Mouse (Mus musculus): Measurements from ENCODE around the gene Nfib. TPM values are rescaled to one million over a fixed set of nuclear protein-coding genes. Genes with fewer than 3 reads are reported as not detected.

Gene Nfib
- polyA plus RNA-seq, 1 experiment from 2014 or later = 41.4 TPM

GRCm38 (mm10) chr4:82371471-82371870 is 334.1 kb downstream of the Nfib start:
- H3K9me3 ChIP-seq = no peaks in the 10 kb centered on the region
- no peak overlapping the region for H3K9ac ChIP-seq
- WGBS = 91% methylated on average over 4 of the region's 4 CpGs
- ATAC-seq = no peak
- no peak overlapping the region for H3K4me2 ChIP-seq (replicated peaks)
- no peaks in the 10 kb centered on the region for H3K36me3 ChIP-seq
- H3K4me1 ChIP-seq (replicated peaks) = no peaks in the 10 kb centered on the region
- H3K27ac ChIP-seq = no peak overlapping the region
- no peaks in the 10 kb centered on the region for H3K27me3 ChIP-seq (replicated peaks)
- no peak overlapping the region for H3K4me3 ChIP-seq (replicated peaks)

DNA sequence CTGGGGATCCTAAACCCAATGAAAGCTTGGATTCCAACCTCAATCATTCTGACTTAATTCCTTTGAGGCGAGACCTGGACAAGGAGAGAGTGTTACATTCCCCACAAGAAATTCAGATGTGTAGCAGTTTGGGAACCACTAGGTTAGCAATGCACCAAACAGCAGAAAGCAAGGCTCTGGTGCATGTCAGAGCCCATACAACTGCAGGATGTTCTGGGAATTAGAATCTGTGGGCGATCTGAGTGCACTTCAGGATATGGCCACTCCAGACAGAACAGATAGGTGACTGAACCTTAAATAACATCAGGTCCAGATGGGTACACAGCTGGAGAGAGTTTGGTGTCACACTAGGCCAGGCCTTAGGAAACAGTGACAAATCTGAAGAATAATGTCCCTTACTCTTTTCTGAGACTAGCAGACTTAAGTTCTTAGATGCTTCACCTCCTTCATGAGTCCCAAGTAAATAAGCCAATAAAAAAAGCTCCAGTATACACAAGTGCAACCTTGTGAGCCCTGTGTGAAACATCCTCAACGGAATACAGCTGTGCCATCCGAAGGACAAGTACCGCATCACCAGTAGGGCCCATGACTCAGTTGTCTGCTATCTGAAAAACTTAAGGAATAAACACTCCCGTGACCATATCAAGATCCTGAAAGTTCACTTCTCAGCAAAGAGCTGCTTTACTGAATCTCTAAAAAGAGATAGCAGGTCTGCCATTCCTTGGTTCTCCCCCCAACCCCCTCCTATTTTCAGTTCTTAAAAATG is 336.4 kb downstream of the Nfib start:
- H3K9ac ChIP-seq = no peak overlapping the region
- WGBS = 82% methylated on average over 6 of the region's 6 CpGs
- ATAC-seq = no peak
- H3K4me3 ChIP-seq (replicated peaks) = no peak overlapping the region
- H3K27me3 ChIP-seq (replicated peaks) = no peaks in the 10 kb centered on the region
- no peak overlapping the region for H3K4me2 ChIP-seq (replicated peaks)
- H3K27ac ChIP-seq = no peak overlapping the region
- H3K36me3 ChIP-seq = no peaks in the 10 kb centered on the region
- H3K9me3 ChIP-seq = no peaks in the 10 kb centered on the region
- 0 out of 2 replicates have a peak, but pooled peaks cover 3% of the 10 kb centered on the region for H3K4me1 ChIP-seq (replicated peaks)

DNA sequence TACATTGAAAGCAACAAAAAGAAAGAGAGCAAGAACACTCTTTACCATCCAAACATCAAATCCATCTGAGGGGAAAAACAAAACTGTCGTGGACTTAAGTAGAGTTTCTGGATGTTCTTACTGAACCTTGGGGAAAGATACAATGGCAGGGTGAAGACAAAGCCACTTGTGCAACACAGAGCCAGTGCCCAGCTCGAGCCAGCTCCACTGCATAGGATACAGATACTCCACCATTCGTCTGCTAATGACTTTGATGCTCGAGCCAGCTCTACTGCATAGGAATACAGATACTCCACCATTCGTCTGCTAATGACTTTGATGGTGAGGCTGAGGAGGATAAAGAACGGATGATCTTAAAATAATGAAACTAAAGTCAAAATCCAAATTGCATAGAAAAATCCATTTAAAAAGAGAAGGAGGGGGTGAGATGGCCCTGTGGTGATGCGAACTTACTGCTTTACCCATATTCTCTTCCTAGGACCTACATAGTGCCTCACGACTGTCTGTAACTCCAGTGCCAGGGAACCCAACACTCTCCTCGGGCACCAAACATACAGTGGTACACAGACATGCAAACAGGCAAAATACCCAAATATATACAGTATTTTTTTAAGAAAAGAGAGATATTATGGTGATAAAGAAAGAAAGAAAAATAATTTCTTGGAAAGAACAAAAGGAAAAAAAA is 337.3 kb downstream of the Nfib start:
- H3K36me3 ChIP-seq = no peaks in the 10 kb centered on the region
- WGBS = 86% methylated on average over 9 of the region's 9 CpGs
- ATAC-seq = no peak
- H3K27me3 ChIP-seq (replicated peaks) = no peaks in the 10 kb centered on the region
- H3K4me3 ChIP-seq (replicated peaks) = no peak overlapping the region
- 0 out of 2 replicates have a peak, but pooled peaks cover 3% of the 10 kb centered on the region for H3K4me1 ChIP-seq (replicated peaks)
- H3K9ac ChIP-seq = no peak overlapping the region
- no peaks in the 10 kb centered on the region for H3K9me3 ChIP-seq
- no peak overlapping the region for H3K27ac ChIP-seq
- H3K4me2 ChIP-seq (replicated peaks) = no peak overlapping the region

DNA sequence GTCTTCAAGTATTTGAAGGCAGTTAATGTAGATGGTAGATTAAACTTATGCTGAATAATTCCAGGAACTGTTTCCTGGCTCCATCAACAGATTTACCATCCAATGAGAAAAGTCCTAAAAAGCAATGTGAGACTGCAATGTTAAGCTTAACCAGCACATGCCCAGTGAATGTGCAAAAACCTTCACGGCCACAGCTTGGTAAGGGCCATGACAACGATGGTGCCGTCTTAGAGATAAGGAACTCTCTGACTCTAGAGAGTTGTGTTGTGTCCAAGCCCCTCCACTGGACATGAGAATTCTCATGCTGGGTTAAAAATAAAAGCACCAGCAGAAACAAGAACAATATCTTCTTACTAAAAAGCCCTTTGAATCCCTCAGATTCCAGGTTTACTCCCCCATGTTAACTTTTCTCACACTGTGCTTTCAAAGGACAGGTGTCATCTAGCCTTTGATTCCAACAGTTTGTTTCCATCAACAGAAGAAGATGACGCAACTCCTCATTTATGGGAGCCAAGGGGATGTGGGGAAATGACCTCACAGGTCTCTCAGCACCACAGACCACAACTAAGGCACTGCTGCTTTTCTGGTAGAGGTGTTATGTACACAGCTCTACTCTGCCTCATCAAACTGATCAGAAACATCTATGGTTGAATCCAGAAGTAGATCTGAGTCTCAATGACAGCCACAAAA is 340.7 kb downstream of the Nfib start:
- no peak overlapping the region for H3K9ac ChIP-seq
- no peaks in the 10 kb centered on the region for H3K9me3 ChIP-seq
- H3K27me3 ChIP-seq (replicated peaks) = no peaks in the 10 kb centered on the region
- 86% methylated on average over 4 of the region's 4 CpGs for WGBS
- no peak overlapping the region for H3K4me2 ChIP-seq (replicated peaks)
- no peak for ATAC-seq
- H3K4me3 ChIP-seq (replicated peaks) = no peak overlapping the region
- H3K27ac ChIP-seq = no peak overlapping the region
- 0 out of 2 replicates have a peak, but pooled peaks cover 5% of the 10 kb centered on the region for H3K4me1 ChIP-seq (replicated peaks)
- no peaks in the 10 kb centered on the region for H3K36me3 ChIP-seq

- ATAC-seq = no peak
- no peak overlapping the region for H3K9ac ChIP-seq
- WGBS = 58% methylated on average over 6 of the region's 6 CpGs
Observed at GRCm38 (mm10) chr4:82363951-82364350, 341.6 kb downstream of the Nfib start.

DNA sequence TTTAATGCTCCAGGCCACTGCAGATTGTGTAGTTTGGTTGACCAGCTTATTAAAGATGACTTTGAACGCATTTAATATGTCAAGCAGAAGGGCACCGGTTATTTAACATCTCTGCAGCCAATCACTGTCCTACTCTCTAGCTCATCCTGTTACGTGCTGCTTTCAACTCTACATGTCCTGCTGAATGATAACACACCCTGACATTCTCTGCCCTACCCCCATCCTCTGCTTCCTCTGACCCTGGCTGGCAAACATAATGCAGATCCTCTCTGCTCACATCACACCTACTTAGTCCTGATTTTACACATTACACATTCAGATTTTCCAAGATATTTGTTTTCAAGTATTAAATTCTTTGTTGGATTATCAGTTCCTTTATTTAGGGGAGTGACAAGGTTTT is 343.3 kb downstream of the Nfib start:
- Histone ChIP-seq H3K9ac (no peak overlapping the region), H3K4me1 (replicated peaks) (0 out of 2 replicates have a peak, but pooled peaks cover 5% of the 10 kb centered on the region), H3K4me3 (replicated peaks) (no peak overlapping the region), H3K4me2 (replicated peaks) (no peak overlapping the region), H3K27ac (no peak overlapping the region), H3K9me3 (no peaks in the 10 kb centered on the region), H3K27me3 (replicated peaks) (no peaks in the 10 kb centered on the region), H3K36me3 (no peaks in the 10 kb centered on the region)
- ATAC-seq = no peak
- WGBS = 62% methylated on average over 3 of the region's 3 CpGs

More at GRCm38 (mm10) chr4:82363951-82364350, 341.6 kb downstream of the Nfib start:
- no peak overlapping the region for H3K27ac ChIP-seq
- H3K4me1 ChIP-seq (replicated peaks) = 0 out of 2 replicates have a peak, but pooled peaks cover 5% of the 10 kb centered on the region
- no peak overlapping the region for H3K4me3 ChIP-seq (replicated peaks)
- H3K27me3 ChIP-seq (replicated peaks) = no peaks in the 10 kb centered on the region
- H3K4me2 ChIP-seq (replicated peaks) = no peak overlapping the region
- no peaks in the 10 kb centered on the region for H3K9me3 ChIP-seq
- no peaks in the 10 kb centered on the region for H3K36me3 ChIP-seq

GRCm38 (mm10) chr4:82360081-82360511 is 345.5 kb downstream of the Nfib start:
- no peak for ATAC-seq
- Histone ChIP-seq H3K4me2 (replicated peaks) (no peak overlapping the region), H3K36me3 (no peaks in the 10 kb centered on the region), H3K9ac (no peak overlapping the region), H3K27ac (no peak overlapping the region), H3K27me3 (replicated peaks) (no peaks in the 10 kb centered on the region), H3K4me1 (replicated peaks) (0 out of 2 replicates have a peak, but pooled peaks cover 4% of the 10 kb centered on the region), H3K9me3 (no peaks in the 10 kb centered on the region), H3K4me3 (replicated peaks) (no peak overlapping the region)
- 76% methylated on average over 4 of the region's 4 CpGs for WGBS

GRCm38 (mm10) chr4:82359110-82359509 is 346.4 kb downstream of the Nfib start:
- Histone ChIP-seq H3K9ac (no peak overlapping the region), H3K4me3 (replicated peaks) (no peak overlapping the region), H3K27me3 (replicated peaks) (no peaks in the 10 kb centered on the region), H3K36me3 (no peaks in the 10 kb centered on the region), H3K4me2 (replicated peaks) (no peak overlapping the region), H3K9me3 (no peaks in the 10 kb centered on the region), H3K27ac (no peak overlapping the region), H3K4me1 (replicated peaks) (0 out of 2 replicates have a peak, but pooled peaks cover 2% of the 10 kb centered on the region)
- 75% methylated on average over 3 of the region's 3 CpGs for WGBS
- no peak for ATAC-seq

DNA sequence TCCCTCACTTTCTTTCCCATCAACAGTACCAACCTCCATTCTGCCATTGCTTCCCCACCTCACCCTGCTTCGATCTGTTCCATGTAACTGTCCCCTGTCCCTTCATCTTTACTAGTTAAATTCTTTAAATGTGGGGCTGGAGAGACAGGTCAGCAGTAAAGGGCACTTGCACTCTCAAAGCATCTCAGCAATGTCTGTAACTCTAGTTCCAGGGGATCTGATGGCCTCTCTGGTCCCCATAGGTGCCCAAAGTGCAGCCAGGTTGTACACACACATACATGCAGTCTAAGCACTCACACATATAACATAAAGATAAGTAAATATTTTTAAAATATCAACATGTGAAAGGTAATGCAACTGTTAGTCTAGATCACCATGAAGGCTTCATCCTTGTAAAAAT is 356.5 kb downstream of the Nfib start:
- no peaks in the 10 kb centered on the region for H3K36me3 ChIP-seq
- no peaks in the 10 kb centered on the region for H3K9me3 ChIP-seq
- no peak overlapping the region for H3K4me2 ChIP-seq (replicated peaks)
- H3K4me3 ChIP-seq (replicated peaks) = no peak overlapping the region
- no peaks in the 10 kb centered on the region for H3K27me3 ChIP-seq (replicated peaks)
- H3K9ac ChIP-seq = no peak overlapping the region
- no peak overlapping the region for H3K27ac ChIP-seq
- WGBS = 88% methylated on average over 1 of the region's 1 CpGs
- no peak for ATAC-seq
- H3K4me1 ChIP-seq (replicated peaks) = no peaks in the 10 kb centered on the region; the same call in 1 of the 2 replicates

DNA sequence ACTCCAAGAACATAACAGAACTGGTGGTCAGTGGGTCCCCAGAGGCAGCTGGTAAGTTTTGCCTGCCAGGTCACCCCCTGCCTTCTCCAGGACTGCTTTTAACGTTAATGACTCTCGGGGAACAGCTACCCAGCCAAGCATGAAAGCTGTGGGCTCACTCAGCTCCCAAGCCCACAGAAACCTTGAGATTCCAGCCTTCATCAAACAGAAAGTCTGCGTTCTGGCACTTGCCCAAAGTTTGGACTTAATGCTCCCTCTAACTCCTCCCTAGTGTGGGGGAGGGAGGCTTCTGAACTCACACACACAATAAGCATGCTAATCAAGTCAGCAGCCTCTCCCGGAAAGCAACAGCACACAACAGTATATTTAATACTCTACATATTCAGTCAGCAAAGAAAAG is 360.8 kb downstream of the Nfib start:
- Histone ChIP-seq H3K27ac (peak overlapping the region; percentile 2; the same call in 1 of the 2 replicates), H3K4me1 (replicated peaks) (no peaks in the 10 kb centered on the region; the same call in 1 of the 2 replicates), H3K4me3 (replicated peaks) (no peak overlapping the region), H3K36me3 (no peaks in the 10 kb centered on the region), H3K9ac (no peak overlapping the region), H3K27me3 (replicated peaks) (no peaks in the 10 kb centered on the region), H3K4me2 (replicated peaks) (no peak overlapping the region), H3K9me3 (no peaks in the 10 kb centered on the region)
- ATAC-seq = peak; percentile 74
- WGBS = 14% methylated on average over 4 of the region's 4 CpGs

GRCm38 (mm10) chr4:82344224-82344623 is 361.3 kb downstream of the Nfib start:
- Histone ChIP-seq H3K9me3 (no peaks in the 10 kb centered on the region), H3K4me2 (replicated peaks) (no peak overlapping the region), H3K4me1 (replicated peaks) (no peaks in the 10 kb centered on the region; the same call in 1 of the 2 replicates), H3K9ac (no peak overlapping the region), H3K27me3 (replicated peaks) (no peaks in the 10 kb centered on the region), H3K36me3 (no peaks in the 10 kb centered on the region), H3K27ac (no peak overlapping the region; the same call in 1 of the 2 replicates), H3K4me3 (replicated peaks) (no peak overlapping the region)
- ATAC-seq = no peak
- 79% methylated on average over 6 of the region's 6 CpGs for WGBS

- H3K4me2 ChIP-seq (replicated peaks) = no peak overlapping the region
- WGBS = 72% methylated on average over 6 of the region's 6 CpGs
- no peaks in the 10 kb centered on the region for H3K27me3 ChIP-seq (replicated peaks)
- no peak for ATAC-seq
- no peak overlapping the region for H3K9ac ChIP-seq
- H3K36me3 ChIP-seq = no peaks in the 10 kb centered on the region
- H3K27ac ChIP-seq = peak overlapping the region; percentile 17; the same call in 1 of the 2 replicates
- H3K4me1 ChIP-seq (replicated peaks) = no peaks in the 10 kb centered on the region
- H3K4me3 ChIP-seq (replicated peaks) = no peak overlapping the region
- no peaks in the 10 kb centered on the region for H3K9me3 ChIP-seq
Observed at GRCm38 (mm10) chr4:82338930-82339329, 366.6 kb downstream of the Nfib start.

All from intestine, embryonic 15.5 days (tissue).